Mouse (Mus musculus) heart, embryonic 12.5 days (tissue): ENCODE measurements around the gene Pla2g15. TPM values are rescaled to one million over a fixed set of nuclear protein-coding genes. Genes with fewer than 3 reads are reported as not detected.

Source experiments
- ATAC-seq: fragments of 200-750 bp; cut with Nextera tagmentation; 2 replicates; pipeline ENCODE4 v1.8.0; 2017; ENCODE audit warnings: moderate TSS enrichment, moderate library complexity; ENCODE audit not compliant: insufficient number of reproducible peaks, low FRiP score
- H3K27ac ChIP-seq: fragments of 300-500 bp; sonication (generic); 2 replicates; pipeline ENCODE4 v1.5.1; 2016; ENCODE audit warnings: mild to moderate bottlenecking, moderate library complexity; ENCODE audit not compliant: poor library complexity, severe bottlenecking
- H3K27me3 ChIP-seq: fragments of 300-500 bp; sonication (generic); replicated peaks from 2 replicates; pipeline ENCODE4 v1.6.1; 2016; ENCODE audit warnings: mild to moderate bottlenecking, moderate library complexity
- H3K36me3 ChIP-seq: fragments of 300-500 bp; sonication (generic); 2 replicates; pipeline ENCODE4 v1.6.1; 2016; ENCODE audit warnings: mild to moderate bottlenecking, moderate library complexity
- H3K4me1 ChIP-seq: fragments of 300-500 bp; sonication (generic); replicated peaks from 2 replicates; pipeline ENCODE4 v1.6.1; 2016; ENCODE audit warnings: mild to moderate bottlenecking
- H3K4me2 ChIP-seq: fragments of 300-500 bp; sonication (generic); 2 replicates; pipeline ENCODE4 v1.6.1; 2016; ENCODE audit warnings: mild to moderate bottlenecking, moderate library complexity
- H3K4me3 ChIP-seq: fragments of 300-500 bp; sonication (generic); 2 replicates; pipeline ENCODE4 v1.5.1; 2016; ENCODE audit warnings: mild to moderate bottlenecking
- H3K9ac ChIP-seq: fragments of 300-500 bp; sonication (generic); 2 replicates; pipeline ENCODE4 v1.6.1; 2016; ENCODE audit warnings: mild to moderate bottlenecking, moderate library complexity
- H3K9me3 ChIP-seq: fragments of 300-500 bp; sonication (generic); replicated peaks from 2 replicates; pipeline ENCODE4 v1.6.1; 2016; ENCODE audit warnings: mild to moderate bottlenecking, moderate library complexity
- WGBS: fragments of 180-500 bp; shearing (Covaris S2); methylation state at CpG from one replicate; pipeline ENCODE4 v1.1.7; 2016; 5-methylcytosine and 5-hydroxymethylcytosine counted together
- polyA plus RNA-seq: library from polyadenylated mRNA; unstranded; fragments of >200 nt; fragmentation: Nextera tagmentation; extraction: Ambion mirVana; gene quantifications from 2 replicates; pipeline ENCODE4 v1.2.1, GENCODE M21; 2016

The Pla2g15 gene
- polyA plus RNA-seq, 1 experiment from 2014 or later = 10.5 TPM

GRCm38 (mm10) chr8:106134751-106135571 lies 15.2 kb upstream of the Pla2g15 start:
- Histone ChIP-seq H3K4me3 (peak overlapping the region; percentile 56; the same call in 1 of the 2 replicates), H3K9me3 (no peaks in the 10 kb centered on the region), H3K9ac (no peak overlapping the region), H3K4me1 (peaks cover 35% of the 10 kb centered on the region), H3K27ac (no peak overlapping the region), H3K36me3 (peaks cover 27% of the 10 kb centered on the region), H3K4me2 (no peak overlapping the region; the same call in 1 of the 2 replicates), H3K27me3 (peaks cover 42% of the 10 kb centered on the region)
- peak; percentile 7; the same call in 1 of the 2 replicates for ATAC-seq
- 24% methylated on average over 14 of the region's 14 CpGs for WGBS

- peaks cover 42% of the 10 kb centered on the region for H3K27me3 ChIP-seq
- peaks cover 23% of the 10 kb centered on the region for H3K36me3 ChIP-seq
- WGBS = 7% methylated on average over 19 of the region's 19 CpGs
- peak overlapping the region; percentile 56 for H3K4me3 ChIP-seq
- no peak for ATAC-seq
- no peaks in the 10 kb centered on the region for H3K9me3 ChIP-seq
- peak overlapping the region; percentile 62 for H3K9ac ChIP-seq
- peaks cover 35% of the 10 kb centered on the region for H3K4me1 ChIP-seq
- peak overlapping the region; percentile 97 for H3K4me2 ChIP-seq
- no peak overlapping the region for H3K27ac ChIP-seq
Observed at GRCm38 (mm10) chr8:106135672-106136071, 14.5 kb upstream of the Pla2g15 start.

GRCm38 (mm10) chr8:106136156-106137130 lies 13.8 kb upstream of the Pla2g15 start, which contains the start of gene Esrp2:
Gene Esrp2 (minus strand): TSS chr8:106136974.
- Histone ChIP-seq H3K9me3 (no peaks in the 10 kb centered on the region), H3K27me3 (peaks cover 42% of the 10 kb centered on the region), H3K4me2 (peak within 1 kb of the TSS; percentile 97), H3K4me1 (peaks cover 35% of the 10 kb centered on the region), H3K4me3 (peak within 1 kb of the TSS; percentile 56), H3K36me3 (peaks cover 15% of the 10 kb centered on the region), H3K9ac (peak within 1 kb of the TSS; percentile 71), H3K27ac (0 out of 2 replicates have a peak within 1 kb of the TSS, but pooled peaks have one; percentile 7)
- ATAC-seq = peak; percentile 64
- WGBS = under 1% methylated on average over 78 of the region's 86 CpGs

GRCm38 (mm10) chr8:106137218-106137905 lies 12.8 kb upstream of the Pla2g15 start:
- H3K9me3 ChIP-seq = no peaks in the 10 kb centered on the region
- H3K4me3 ChIP-seq = peak overlapping the region; percentile 56
- H3K36me3 ChIP-seq = peaks cover 7% of the 10 kb centered on the region
- WGBS = 4% methylated on average over 22 of the region's 22 CpGs
- no peak for ATAC-seq
- peaks cover 35% of the 10 kb centered on the region for H3K4me1 ChIP-seq
- peak overlapping the region; percentile 71 for H3K9ac ChIP-seq
- peaks cover 40% of the 10 kb centered on the region for H3K27me3 ChIP-seq
- 0 out of 2 replicates have a peak overlapping the region, but pooled peaks have one; percentile 7 for H3K27ac ChIP-seq
- peak overlapping the region; percentile 97 for H3K4me2 ChIP-seq

- Histone ChIP-seq H3K4me3 (peak overlapping the region; percentile 56), H3K4me2 (peak overlapping the region; percentile 97), H3K9ac (peak overlapping the region; percentile 71), H3K9me3 (no peaks in the 10 kb centered on the region), H3K36me3 (peaks cover under 1% of the 10 kb centered on the region; the same call in 1 of the 2 replicates), H3K4me1 (peaks cover 35% of the 10 kb centered on the region), H3K27me3 (peaks cover 34% of the 10 kb centered on the region), H3K27ac (peak overlapping the region; percentile 58; the same call in 1 of the 2 replicates)
- under 1% methylated on average over 24 of the region's 24 CpGs for WGBS
- peak; percentile 51 for ATAC-seq
Observed at GRCm38 (mm10) chr8:106137906-106138477, 12.2 kb upstream of the Pla2g15 start.

- Histone ChIP-seq H3K4me2 (peak overlapping the region; percentile 97), H3K36me3 (no peaks in the 10 kb centered on the region), H3K27me3 (peaks cover 28% of the 10 kb centered on the region), H3K27ac (peak overlapping the region; percentile 58; the same call in 1 of the 2 replicates), H3K9me3 (no peaks in the 10 kb centered on the region), H3K4me3 (peak overlapping the region; percentile 56), H3K9ac (peak overlapping the region; percentile 71), H3K4me1 (peaks cover 35% of the 10 kb centered on the region)
- 8% methylated on average over 7 of the region's 7 CpGs for WGBS
- ATAC-seq = no peak
Observed at GRCm38 (mm10) chr8:106138616-106139015, 11.6 kb upstream of the Pla2g15 start.

GRCm38 (mm10) chr8:106140191-106140590 lies 10.0 kb upstream of the Pla2g15 start:
- H3K36me3 ChIP-seq = no peaks in the 10 kb centered on the region

GRCm38 (mm10) chr8:106140769-106141168 lies 9.4 kb upstream of the Pla2g15 start:
- H3K4me2 ChIP-seq = no peak overlapping the region
- H3K4me3 ChIP-seq = no peak overlapping the region
- 17% methylated on average over 13 of the region's 13 CpGs for WGBS
- no peak overlapping the region for H3K27ac ChIP-seq
- H3K9me3 ChIP-seq = no peaks in the 10 kb centered on the region
- no peak overlapping the region for H3K9ac ChIP-seq
- H3K27me3 ChIP-seq = peaks cover 6% of the 10 kb centered on the region
- peaks cover 26% of the 10 kb centered on the region for H3K4me1 ChIP-seq
- ATAC-seq = no peak
- no peaks in the 10 kb centered on the region for H3K36me3 ChIP-seq

More at GRCm38 (mm10) chr8:106140191-106140590, 10.0 kb upstream of the Pla2g15 start:
- no peak for ATAC-seq
- 64% methylated on average over 5 of the region's 5 CpGs for WGBS
- Histone ChIP-seq H3K4me3 (no peak overlapping the region), H3K27ac (no peak overlapping the region), H3K4me2 (no peak overlapping the region), H3K9me3 (no peaks in the 10 kb centered on the region), H3K9ac (no peak overlapping the region), H3K27me3 (peaks cover 12% of the 10 kb centered on the region), H3K4me1 (peaks cover 32% of the 10 kb centered on the region)

- Histone ChIP-seq H3K27ac (no peak overlapping the region), H3K4me1 (no peaks in the 10 kb centered on the region), H3K36me3 (no peaks in the 10 kb centered on the region), H3K27me3 (no peaks in the 10 kb centered on the region), H3K4me3 (no peak overlapping the region), H3K9ac (no peak overlapping the region), H3K4me2 (no peak overlapping the region), H3K9me3 (no peaks in the 10 kb centered on the region)
- ATAC-seq = no peak
- 90% methylated on average over 2 of the region's 2 CpGs for WGBS
Observed at GRCm38 (mm10) chr8:106145331-106145730, 4.9 kb upstream of the Pla2g15 start.

- H3K27me3 ChIP-seq = no peaks in the 10 kb centered on the region
- H3K9me3 ChIP-seq = no peaks in the 10 kb centered on the region
- H3K36me3 ChIP-seq = no peaks in the 10 kb centered on the region
- no peak overlapping the region for H3K9ac ChIP-seq
- WGBS = 84% methylated on average over 4 of the region's 4 CpGs
- peaks cover 7% of the 10 kb centered on the region for H3K4me1 ChIP-seq
- H3K4me2 ChIP-seq = no peak overlapping the region
- no peak overlapping the region for H3K27ac ChIP-seq
- no peak overlapping the region for H3K4me3 ChIP-seq
- no peak for ATAC-seq
Observed at GRCm38 (mm10) chr8:106146014-106146413, 4.2 kb upstream of the Pla2g15 start.
